Mouse (Mus musculus) MEL (cell line): ENCODE results near the gene Cyp2u1.

Experiments used
- CTCF ChIP-seq, 3 experiments: IDR thresholded peaks in 2 of 3; conservative IDR thresholded peaks in 1 of 3; 2 replicates each; pipeline ENCODE4 v1.5.1; 2011 to 2012; ENCODE audit warnings: low read length in 3 of 3, low read depth in 2 of 3, mild to moderate bottlenecking in 2 of 3, improper control_type of control experiment in 1 of 3, inconsistent platforms in 1 of 3, mixed read lengths in 1 of 3, moderate library complexity in 1 of 3; ENCODE audit not compliant: control insufficient read depth in 1 of 3, insufficient read depth in 1 of 3, poor library complexity in 1 of 3, severe bottlenecking in 1 of 3
- EP300 ChIP-seq, 2 experiments: IDR thresholded peaks; 2 replicates each; pipeline ENCODE4 v1.6.1; 2011; ENCODE audit warnings: improper control_type of control experiment in 2 of 2, low read length in 2 of 2, low read depth in 1 of 2, mild to moderate bottlenecking in 1 of 2
- GABPA ChIP-seq: IDR thresholded peaks from 2 replicates; pipeline ENCODE4 v1.6.1; 2012; ENCODE audit warnings: low read depth, mild to moderate bottlenecking, inconsistent platforms, low read length, improper control_type of control experiment, moderate library complexity
- HCFC1 ChIP-seq: IDR thresholded peaks from 2 replicates; pipeline ENCODE4 v1.6.1; 2012; ENCODE audit warnings: low read depth, mild to moderate bottlenecking, inconsistent platforms, low read length, improper control_type of control experiment, moderate library complexity
- MYC ChIP-seq: IDR thresholded peaks from 2 replicates; pipeline ENCODE4 v1.6.1; 2011; ENCODE audit warnings: low read depth, mild to moderate bottlenecking, low read length, improper control_type of control experiment, moderate library complexity
- NELFE ChIP-seq: IDR thresholded peaks from 2 replicates; pipeline ENCODE4 v1.6.1; 2011; ENCODE audit warnings: low read depth, low read length, improper control_type of control experiment
- POLR2A ChIP-seq, 2 experiments: IDR thresholded peaks; 2 replicates each; pipeline ENCODE4 v1.6.1; 2011 to 2012; ENCODE audit warnings: low read length in 2 of 2, mild to moderate bottlenecking in 2 of 2, control low read depth in 1 of 2, improper control_type of control experiment in 1 of 2, low read depth in 1 of 2, moderate library complexity in 1 of 2; ENCODE audit not compliant: control insufficient read depth in 1 of 2, insufficient read depth in 1 of 2, poor library complexity in 1 of 2
- POLR2AphosphoS5 ChIP-seq: IDR thresholded peaks from 2 replicates; pipeline ENCODE4 v1.6.1; 2012; ENCODE audit warnings: low read depth, borderline replicate concordance, mild to moderate bottlenecking, inconsistent platforms, low read length, moderate library complexity, mixed read lengths
- TAL1 ChIP-seq: IDR thresholded peaks from 2 replicates; pipeline ENCODE4 v1.6.1; 2012; ENCODE audit warnings: mild to moderate bottlenecking, inconsistent platforms, low read length, moderate library complexity, mixed read lengths
- USF1 ChIP-seq: IDR thresholded peaks from 2 replicates; pipeline ENCODE4 v1.6.1; 2014; ENCODE audit warnings: low read depth, mild to moderate bottlenecking, inconsistent platforms, low read length, improper control_type of control experiment, moderate library complexity
- ZKSCAN1 ChIP-seq: IDR thresholded peaks from 2 replicates; pipeline ENCODE4 v1.6.1; 2012; ENCODE audit warnings: low read depth, mild to moderate bottlenecking, inconsistent platforms, low read length, improper control_type of control experiment, moderate library complexity
- ZMIZ1 ChIP-seq: IDR thresholded peaks from 2 replicates; pipeline ENCODE4 v1.6.1; 2012; ENCODE audit warnings: low read depth, mild to moderate bottlenecking, inconsistent platforms, low read length, improper control_type of control experiment, moderate library complexity

- TF ChIP-seq CTCF (IDR thresholded peaks at IDR 0.05 in 2 of 3, conservative IDR thresholded peaks at IDR 0.05 in 1 of 3; ENCODE audit: control insufficient read depth in 1 of 3, insufficient read depth in 1 of 3, low read depth in 2 of 3, low read length in 3 of 3, poor library complexity in 1 of 3, severe bottlenecking in 1 of 3) (no peak), USF1 (no peak), EP300 (IDR thresholded peaks at IDR 0.05; ENCODE audit: low read depth in 1 of 2, low read length in 2 of 2) (no peak), POLR2A (IDR thresholded peaks at IDR 0.05; ENCODE audit: control insufficient read depth in 1 of 2, insufficient read depth in 1 of 2, low read depth in 1 of 2, low read length in 2 of 2, poor library complexity in 1 of 2) (no peak), HCFC1 (no peak), GABPA (no peak), NELFE (no peak), MYC (no peak), POLR2AphosphoS5 (no peak), ZMIZ1 (no peak), ZKSCAN1 (no peak), TAL1 (no peak)
Measured at GRCm38 (mm10) chr3:131336629-131337028, 33.6 kb upstream of the Cyp2u1 start.
